Mouse (Mus musculus) ZHBTc4 (cell line): ENCODE measurements around the gene Rcc1l.

Experiments
- DNase-seq: peaks from one replicate; pipeline ENCODE4 v3.0.0-alpha.2; 2011; ENCODE audit warnings: low read depth, low spot score

Gene Rcc1l

DNA sequence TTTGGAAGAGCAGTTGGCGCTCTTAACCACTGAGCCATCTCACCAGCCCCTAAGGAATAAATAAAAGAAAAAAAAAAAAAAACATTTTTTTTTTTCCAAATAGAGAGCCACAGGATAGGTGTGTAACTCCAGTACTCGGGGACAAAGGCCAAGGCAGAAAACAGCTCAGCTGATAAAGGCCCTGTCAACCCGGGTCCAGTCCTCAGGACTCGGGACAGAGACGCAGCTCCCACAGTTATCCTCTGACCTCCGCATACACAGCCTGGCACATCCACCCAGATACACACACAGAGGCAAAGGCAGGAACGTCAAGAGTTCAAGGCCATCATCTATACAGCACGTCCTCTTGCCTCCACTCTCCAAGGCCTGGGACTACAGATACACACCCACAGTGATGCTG is 6.4 kb downstream of the Rcc1l start:
- no peak for DNase-seq

DNA sequence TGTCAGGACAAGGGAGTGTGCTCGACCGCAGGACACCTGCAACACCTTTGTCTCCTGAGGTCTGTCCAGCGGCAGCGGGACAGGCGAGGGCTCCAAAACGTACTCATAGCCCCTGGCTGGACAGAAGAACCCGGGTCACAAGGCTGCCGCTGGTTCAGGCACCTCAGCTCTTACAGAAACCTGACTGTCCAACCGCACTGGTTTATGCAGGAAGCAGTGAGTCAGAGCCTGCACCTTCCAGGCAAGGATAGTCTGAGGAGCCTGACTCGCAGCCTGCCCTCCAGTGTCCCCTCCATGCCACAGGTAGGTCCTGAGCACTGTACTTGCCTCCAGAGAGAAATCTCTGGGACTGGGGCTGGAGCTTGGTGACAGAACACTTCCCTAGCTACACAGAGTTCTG is 7.3 kb downstream of the Rcc1l start:
- no peak for DNase-seq

DNA sequence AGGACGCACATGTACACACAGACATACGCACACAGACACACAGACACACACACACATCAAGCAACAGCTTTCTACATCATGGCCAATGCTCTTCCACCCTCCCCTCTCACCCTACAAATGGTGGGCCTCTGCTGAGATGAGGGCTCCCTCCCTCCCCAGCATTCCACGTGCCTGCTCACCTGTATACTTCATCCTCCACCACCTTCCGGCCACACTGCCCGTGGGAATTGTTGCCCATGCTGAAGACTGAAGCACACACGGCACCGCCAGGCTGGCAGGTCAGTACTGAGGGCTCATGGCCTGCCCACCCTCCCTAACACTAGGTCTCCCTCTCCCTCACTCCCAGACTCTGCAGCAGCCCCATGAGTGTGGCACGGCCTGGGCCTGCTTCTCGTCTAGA is 8.5 kb downstream of the Rcc1l start:
- no peak for DNase-seq

DNA sequence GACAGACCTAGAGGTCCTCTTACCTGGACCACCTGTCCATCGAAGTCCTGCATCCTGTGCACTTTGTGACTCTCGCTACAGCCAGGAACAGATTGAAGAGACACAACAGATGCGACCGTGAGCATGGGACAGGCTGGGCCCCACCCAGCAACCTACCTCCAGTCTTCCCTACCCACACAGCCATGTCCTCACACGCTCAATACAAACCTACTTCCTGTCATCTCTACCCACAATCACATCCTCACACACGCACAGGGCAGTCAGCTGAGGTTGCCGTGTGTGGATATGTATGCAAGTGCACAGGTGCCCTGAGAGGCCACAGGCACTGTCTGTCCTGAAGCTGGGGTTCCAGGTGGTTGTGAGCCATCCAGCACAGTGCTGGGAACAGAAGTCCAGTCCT is 9.9 kb downstream of the Rcc1l start:
- DNase-seq = no peak

DNA sequence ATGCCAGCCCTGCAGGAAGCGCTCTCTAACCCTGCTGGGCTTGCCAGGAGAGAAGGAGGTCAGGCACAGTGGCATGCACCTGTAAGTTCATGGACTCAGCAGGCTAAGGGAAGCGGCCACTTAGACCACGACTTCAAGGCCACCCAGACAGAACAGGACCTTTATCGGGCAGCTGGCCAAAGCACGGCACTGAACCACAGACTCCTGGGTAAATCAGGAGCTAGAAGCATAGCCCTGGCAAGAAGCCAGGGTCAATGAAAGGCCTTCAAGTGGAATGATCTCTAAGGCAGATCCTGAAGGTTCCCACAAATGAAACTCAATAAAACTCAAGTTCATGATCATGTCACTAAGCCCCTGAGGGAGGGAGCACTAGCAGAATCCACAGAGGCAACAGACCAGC is 11.9 kb downstream of the Rcc1l start:
- no peak for DNase-seq

DNA sequence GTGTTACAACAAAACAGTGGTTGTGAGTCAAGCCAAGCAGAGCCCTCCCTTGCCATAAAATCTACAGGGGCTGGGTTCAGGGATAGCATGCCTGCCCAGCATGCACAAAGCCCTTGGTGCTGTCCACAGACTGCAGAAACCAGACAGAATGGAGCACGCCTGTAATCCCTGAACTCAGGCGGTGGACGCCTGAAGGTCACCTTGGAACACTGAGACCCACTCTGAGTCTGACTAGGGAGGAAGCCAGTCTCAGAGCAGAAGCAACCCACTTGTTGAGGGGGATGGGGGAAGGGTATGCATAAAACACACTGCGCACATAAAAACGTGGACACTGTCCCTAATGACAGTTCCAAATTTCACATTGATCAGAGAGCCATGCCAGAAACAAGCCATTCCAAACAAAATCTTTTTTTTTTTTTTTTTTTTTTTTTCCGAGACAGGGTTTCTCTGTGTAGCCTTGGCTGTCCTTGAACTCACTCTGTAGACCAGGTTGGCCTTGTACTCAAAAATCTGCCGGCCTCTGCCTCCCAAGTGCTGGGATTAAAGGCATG is 20.6 kb downstream of the Rcc1l start:
- DNase-seq = peak; percentile 52

DNA sequence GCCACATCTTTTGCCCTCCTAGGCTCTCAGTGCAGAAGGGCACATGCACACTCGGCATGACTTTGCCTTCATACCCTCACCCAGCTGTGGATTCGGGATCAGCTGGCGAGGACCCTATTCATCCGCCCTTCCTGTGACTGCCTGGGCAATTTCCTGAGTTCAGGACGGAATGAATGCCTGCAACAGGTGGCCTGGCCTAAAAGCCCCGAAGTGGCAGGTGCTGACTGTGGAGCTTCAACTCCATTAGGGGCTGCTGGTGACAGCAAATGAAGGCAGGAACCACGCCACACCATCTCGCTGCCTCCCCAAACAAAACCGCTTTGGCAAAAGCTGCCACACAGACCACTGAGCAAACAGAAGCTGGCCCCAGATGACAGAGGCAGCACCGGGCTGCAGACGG is 24.7 kb downstream of the Rcc1l start:
- DNase-seq = no peak

DNA sequence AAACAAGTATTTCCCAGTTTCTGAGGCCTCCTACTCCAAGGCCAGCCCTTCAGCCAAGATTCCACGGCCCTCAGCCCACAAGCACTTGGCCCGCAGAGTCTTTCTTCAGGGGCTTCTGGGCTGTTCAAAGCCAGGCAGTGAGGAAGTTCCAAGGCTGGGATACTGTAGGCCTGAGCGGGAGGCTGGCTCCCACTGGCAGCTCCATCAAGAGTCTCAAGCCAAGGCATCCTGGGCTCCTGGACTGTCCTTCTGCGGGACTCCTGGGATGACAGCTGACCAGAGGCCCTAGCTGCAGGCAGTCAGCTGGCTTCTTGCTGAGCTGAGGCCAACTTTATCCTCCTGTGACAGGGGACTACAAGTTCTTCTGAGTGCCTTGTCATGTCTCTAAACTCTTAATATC is 28.4 kb downstream of the Rcc1l start:
- DNase-seq = no peak

DNA sequence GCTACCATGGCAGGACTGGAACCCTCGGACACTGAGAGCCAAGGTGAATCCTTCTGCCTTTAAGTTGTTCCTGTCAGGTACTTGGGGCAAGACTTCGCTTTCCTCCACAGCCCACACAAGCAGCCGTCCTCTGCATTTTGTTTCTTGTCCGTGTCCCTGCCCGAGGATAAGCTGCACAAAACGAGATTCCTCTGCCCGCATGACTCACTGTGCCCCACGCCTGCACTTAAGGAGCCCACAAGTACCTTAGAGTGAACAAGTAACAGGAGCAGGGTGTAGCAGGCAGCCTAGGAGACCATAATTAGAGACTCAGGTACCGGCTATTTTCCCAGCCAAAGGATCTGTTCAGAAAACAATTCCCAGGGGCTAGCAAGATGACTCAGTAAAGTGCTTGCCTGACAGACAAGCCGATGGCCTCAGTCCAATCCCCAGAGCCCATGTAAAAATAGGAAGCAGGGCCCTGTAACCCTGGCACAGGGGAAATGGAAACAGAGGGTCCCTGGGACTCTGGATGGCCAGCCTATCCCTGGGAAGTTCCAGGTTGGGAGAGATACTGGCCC is 29.3 kb downstream of the Rcc1l start:
- no peak for DNase-seq

DNA sequence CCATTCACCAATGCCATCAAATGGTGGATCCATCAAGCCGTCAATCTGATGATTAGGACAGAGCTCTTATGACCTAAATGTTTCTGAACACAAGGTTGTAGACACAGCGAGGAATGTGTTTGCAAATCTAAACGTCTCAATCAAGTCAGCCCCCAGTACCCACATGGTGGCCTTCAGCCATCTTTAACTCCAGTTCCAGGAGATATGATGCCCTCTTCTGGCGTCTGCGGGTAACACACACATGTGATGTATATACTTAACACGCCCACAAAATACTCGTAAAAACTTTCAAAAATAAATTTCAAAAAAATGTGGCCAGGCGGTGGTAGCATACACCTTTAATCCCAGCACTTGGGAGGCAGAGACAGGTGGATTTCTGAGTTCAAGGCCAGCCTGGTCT is 31.6 kb downstream of the Rcc1l start:
- DNase-seq = peak; percentile 71

DNA sequence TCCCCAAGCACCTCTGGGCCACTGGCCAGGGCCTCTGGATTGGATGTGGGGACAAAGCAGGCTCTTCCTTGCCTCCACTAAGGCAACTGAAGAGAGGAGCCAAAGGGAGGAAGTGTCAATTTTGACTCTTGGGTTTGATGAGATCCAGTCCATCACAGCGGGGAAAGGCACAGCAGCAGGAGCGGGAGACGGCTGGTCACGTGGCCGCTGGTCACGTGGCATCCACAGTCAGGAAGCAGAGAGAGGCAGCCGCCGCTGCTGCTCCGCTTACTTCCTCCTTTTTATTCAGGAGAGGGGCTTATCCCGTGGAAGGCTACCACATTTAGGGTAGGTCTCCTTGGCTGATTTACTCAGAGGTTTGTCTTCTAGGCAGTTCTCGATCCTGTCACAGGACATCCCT is 34.2 kb downstream of the Rcc1l start:
- peak; percentile 84 for DNase-seq

DNA sequence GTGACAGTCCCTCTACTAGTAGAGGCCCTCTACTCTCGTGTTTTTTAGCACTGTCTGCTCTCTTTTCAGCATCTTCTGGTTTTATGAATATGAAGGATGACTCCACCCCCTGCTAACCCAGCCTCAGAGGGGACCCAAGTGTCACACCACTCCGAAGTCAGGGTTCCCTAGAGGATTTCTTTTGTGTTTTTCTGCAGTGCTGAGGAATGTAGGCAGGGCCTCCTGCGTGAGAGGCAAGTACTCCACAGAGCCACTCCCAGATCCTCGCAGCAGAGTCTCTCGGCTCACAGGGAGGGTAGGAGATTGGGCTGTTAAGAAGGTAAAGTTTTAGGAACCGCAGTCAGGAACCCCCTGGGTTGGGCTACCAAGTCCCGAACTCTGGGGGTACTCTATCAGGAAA is 35.3 kb downstream of the Rcc1l start:
- DNase-seq = peak; percentile 73

DNA sequence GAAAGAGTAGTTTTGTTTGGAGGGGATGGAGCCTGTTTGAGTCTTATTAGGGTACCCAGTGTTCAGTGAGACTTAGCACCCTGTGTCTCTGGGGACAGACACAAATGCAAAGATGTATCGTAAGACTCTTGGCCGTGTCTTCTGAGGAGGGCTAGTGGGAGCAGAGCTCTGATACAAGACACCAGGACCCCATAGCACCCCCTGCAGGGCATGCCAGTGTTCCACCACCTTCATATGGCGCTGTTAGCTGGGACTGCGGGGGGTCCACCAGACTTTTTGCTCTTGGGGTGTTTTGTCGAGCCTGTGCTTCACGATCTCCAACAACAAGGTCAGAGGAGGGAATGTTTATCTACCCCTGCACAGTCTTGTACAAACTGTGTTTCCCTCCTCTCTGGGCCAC is 37.1 kb downstream of the Rcc1l start:
- peak; percentile 39 for DNase-seq

DNA sequence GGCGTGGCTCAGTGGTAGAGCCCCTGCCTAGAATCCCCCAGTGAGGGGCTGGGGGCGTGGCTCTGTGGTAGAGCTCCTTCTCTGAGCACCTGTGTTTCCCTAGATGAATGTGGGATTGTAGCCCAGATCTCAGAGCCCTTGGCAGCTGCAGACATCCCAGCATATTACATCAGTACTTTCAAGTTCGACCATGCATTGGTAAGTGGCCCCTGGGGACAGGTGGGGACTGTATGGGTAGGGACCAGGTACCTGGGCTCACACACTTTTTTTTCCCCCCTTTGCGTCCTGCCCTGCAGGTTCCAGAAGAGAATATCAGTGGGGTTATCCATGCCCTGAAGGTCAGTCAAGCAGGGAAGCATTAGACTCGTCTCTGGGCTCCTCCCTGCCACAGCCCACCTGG is 38.6 kb downstream of the Rcc1l start:
- no peak for DNase-seq

DNA sequence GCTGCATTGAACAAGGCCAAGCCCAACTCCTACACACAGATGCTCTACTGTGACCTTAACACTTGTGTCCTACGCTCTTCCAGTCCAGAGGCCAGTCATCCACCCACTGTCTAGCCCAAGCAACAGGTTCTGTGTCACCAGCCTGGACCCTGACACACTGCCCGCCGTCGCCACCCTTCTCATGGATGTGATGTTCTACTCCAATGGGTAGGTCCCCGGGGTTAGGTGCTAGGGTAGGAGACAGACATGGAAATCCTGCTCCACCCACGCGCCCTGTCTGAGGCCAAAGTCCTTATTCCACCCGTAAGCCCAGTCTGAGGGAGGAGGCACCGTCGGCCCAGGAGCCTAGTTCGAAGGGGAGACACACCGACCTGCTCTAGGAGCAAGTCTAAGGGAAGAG is 40.6 kb downstream of the Rcc1l start:
- DNase-seq = no peak

DNA sequence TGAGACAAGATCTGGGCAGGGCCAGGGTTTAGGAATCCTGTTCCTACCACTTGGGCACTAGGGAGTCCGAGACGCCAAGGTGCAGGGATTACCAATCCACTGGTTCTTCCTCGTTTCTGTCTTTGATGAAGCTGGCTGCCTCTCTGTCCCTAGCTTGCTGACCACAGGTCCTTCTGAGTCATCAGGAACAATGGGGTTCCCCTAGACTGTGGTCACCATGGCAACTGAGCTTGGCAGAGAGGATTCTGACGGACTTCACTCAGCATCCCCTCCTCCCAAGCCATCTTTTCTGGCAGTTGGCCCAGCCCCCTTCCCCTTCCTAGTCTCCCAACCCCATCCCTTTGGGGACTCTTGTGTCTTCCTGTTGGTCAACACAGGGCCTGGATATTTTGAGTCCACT is 45.0 kb downstream of the Rcc1l start:
- no peak for DNase-seq

DNA sequence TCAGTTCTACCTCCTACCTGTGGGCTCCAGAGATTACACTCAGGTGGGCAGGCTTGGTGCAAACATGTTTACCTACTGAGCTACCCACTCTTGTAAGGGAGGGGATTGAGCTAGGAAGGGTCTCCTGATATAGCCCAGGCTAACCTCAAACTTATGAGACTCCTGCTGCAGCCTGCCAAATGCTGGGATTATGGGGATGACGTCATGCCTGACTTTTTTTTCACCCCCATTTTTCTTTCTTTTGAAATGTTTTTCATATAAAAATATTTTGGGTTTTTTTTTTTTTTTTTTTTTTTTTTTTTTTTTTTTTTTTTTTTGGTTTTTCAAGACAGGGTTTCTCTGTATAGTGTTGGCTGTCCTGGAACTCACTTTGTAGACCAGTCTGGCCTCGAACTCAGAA is 50.3 kb downstream of the Rcc1l start:
- DNase-seq = no peak

DNA sequence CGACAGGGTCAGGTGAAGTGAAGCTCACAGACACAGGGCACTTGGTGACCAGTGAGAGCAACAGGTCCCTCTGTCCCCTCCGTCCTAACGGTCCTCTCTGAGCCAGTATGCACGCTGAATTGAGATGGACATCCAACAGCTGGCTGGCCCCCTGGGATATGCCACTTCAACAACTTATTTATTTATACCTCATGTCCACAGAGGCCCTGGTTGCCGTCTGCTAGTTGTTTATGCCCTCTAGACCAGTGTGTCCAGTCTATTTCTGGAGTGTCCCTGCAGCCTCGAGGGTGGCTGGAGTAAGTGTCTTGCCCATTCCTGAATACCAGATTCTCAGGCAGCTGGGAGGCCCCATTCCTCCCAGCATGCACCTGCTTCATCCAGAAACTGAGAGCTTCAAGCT is 52.7 kb downstream of the Rcc1l start:
- no peak for DNase-seq

DNA sequence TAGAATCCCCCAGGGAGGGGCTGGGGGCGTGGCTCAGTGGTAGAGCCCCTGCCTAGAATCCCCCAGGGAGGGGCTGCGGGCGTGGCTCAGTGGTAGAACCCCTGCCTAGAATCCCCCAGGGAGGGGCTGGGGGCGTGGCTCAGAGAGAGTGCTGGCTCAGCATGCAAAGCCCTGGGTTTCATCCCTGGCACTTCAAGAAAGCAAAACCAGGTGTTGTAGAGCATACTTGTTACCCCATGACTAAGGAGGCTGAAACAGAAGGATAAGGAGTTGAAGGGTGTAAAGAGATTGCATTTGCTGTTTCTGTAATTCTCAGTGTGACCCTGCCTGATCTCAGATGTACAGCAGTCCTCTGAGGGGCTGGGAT is 54.7 kb downstream of the Rcc1l start:
- peak; percentile 40 for DNase-seq

DNA sequence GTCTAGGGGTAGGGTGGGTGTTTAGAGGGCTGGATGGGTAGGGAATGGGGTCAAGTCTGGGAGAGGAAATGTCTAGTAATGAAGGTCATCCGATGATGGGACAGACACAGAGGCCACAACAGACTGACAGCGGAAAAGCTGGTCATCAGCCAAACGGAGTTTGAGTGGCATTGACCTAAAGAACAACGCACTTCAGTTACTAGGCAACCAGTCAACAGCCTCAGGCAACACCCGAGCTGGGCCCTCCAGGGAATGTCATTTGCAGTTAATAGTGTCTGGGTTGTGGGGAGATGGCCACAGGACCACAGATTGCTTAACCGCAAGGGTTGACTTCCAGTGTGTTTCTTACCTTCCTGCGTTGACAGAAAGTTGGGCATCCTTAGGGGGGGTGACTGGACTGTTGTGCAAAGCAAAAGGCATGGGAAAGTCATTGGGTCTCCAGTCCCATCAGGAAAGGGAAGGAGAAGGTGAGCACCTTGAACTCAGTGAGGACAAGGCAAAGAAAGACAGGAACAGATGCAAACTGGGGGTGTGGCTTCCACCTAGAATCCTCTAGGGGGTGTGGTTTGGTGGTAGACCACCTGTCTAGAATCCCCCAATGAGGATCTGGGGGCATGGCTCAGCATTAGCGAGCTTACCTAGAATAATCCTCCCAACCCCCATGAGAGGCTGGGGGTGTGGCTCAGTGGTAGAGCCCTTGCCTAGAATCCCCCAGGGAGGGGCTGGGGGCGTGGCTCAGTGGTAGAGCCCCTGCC is 55.3 kb downstream of the Rcc1l start:
- DNase-seq = peak; percentile 90

DNA sequence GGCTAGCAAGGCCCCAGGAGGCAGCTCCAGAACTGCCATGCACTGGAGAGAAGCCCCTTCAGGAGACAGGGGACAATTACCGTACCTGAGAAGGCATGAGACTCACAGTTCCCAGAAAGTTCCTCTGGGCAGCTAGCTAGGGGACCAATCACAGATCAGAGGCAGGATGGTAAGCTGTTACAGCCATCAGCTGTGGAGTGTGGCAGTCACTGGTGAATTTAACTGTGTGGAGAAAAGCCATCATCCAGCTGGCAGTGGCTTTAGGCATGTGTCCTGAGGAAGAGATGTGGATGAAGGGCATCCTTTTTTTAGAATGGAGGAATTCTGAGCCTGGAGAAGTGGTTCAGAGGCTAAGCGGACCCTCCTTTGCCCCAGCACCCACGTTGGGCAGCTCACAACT is 56.4 kb downstream of the Rcc1l start:
- DNase-seq = no peak

DNA sequence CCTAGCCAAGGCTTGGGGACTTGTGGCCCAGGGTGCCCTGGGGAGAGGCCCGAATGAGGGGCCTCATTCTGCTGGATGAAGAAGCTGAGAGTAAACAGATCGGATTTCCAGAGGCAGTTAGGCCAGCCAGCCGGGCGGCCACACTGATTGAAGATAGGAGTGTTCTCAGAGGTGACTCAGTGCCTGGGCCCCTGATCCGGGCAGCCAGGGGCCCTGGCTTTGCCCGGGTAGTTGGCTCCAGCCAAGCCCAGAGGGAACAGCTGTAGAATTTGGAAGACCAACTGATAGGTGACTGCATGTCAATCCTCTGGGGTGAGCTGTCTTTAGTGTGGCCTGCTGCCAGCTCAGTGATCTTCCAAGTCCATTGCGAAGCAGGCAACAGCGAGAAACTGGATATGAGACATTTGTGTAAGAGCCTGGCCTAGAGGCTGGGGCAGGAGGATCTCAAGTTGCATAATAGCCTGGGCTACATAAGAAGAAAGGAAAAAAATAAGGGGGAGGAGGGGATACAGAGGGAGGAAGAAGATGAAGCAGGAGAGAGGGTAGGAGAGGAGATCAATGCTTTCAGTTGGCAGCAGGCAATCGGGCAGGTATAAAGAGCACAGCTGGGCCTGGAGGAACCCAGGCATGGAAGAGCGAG is 57.0 kb downstream of the Rcc1l start:
- no peak for DNase-seq

DNA sequence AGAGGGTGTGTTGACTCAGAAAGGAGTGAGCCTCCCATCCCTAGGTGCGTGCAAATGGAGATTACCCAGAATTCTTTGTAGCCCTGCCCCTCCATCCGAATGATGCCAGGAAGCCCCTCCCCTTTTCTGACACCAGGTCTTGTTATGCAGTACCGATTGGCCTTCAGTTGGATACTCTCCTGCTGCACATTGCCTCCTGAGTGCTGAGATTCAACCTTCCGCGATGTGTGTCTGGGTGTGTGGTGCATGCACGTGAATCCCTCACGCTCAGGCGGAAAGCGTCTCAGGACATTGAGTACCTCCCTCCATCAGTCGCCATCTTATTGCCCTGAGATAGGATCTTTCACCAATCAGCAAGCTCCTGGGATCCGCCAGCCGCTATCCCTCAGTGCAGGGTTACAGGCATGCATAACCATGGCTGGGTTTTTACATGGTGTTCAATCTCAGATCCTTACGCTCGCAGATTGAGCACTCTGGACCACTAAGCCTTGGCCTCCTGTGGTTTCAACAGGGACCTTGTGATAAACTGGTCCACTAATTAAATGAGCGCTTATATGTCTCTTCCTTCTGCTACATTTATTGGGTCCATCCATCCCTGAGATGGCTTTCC is 57.7 kb downstream of the Rcc1l start:
- DNase-seq = peak; percentile 93
